ENCODE assay signal across 9 mouse cellular contexts in the genomic region with DNA sequence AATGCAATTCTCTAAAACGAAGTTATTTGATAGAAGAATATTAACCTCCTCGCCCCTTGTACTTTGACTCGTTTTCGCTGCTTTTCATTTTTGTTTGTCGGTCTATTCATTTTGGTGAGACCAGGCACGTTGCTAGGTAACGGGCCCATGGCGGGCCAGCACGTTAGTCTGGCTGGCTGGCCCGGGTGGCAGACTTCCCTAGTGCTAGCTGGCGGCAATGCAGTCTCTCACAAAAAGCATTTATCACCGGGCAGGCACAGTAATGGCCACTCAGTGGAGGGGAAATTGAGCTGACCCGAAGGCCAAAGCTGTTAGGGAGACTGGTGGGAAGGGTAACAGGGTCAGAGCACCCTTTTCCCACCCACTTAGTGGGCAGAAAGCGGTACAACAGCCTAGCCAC.
A peak's percentile ranks its signal among the peaks of the same experiment; 100 is the strongest.
DNase-seq lines count a peak whose midpoint lies in the region; ATAC-seq and TF ChIP-seq lines count a peak whose summit lies in the region.
"Had no signal": no experiment of that assay in that cellular context is flagged by ENCODE, and none has a peak within 500 bp of the region (broad histone marks: within the 10 kb centered on the region; RNA-seq: fewer than 3 reads in every experiment).

No protein-coding gene starts in this region.

- H3K4me2 ChIP-seq in liver, embryonic 11.5 days, result no peak overlapping the region
- no peak overlapping the region for H3K4me2 ChIP-seq in liver, embryonic 12.5 days
- peak overlapping the region; percentile 46 for H3K4me2 ChIP-seq in midbrain, embryonic 13.5 days (replicated peaks)
- H3K4me2 ChIP-seq: liver, embryonic 13.5 days had no signal

- intact Hi-C loops in heart, postnatal 14 days (cut with DNase I), result no loop called here

- H3K9me3 ChIP-seq in liver, embryonic 11.5 days (ENCODE audit: control insufficient read depth, low read length), result no peaks in the 10 kb centered on the region
- no peaks in the 10 kb centered on the region for H3K9me3 ChIP-seq in liver, embryonic 12.5 days (replicated peaks)
- H3K9me3 ChIP-seq in midbrain, embryonic 13.5 days, result no peaks in the 10 kb centered on the region
- H3K9me3 ChIP-seq: liver, embryonic 13.5 days had no signal

- H3K27me3 ChIP-seq in liver, embryonic 11.5 days (replicated peaks; ENCODE audit: control insufficient read depth, insufficient read depth, low read length), result peaks cover 3% of the 10 kb centered on the region; the same call in 1 of the 2 replicates
- H3K27me3 ChIP-seq in liver, embryonic 12.5 days (replicated peaks), result no peaks in the 10 kb centered on the region
- H3K27me3 ChIP-seq in midbrain, embryonic 13.5 days, result peaks cover 45% of the 10 kb centered on the region
- H3K27me3 ChIP-seq in testis, adult 2 months (ENCODE audit: control insufficient read depth, insufficient read depth, low read length), result no peaks in the 10 kb centered on the region
- H3K27me3 ChIP-seq: liver, embryonic 13.5 days had no signal

- TF ChIP-seq POLR2A in testis, adult 2 months (IDR thresholded peaks at IDR 0.05; ENCODE audit: control insufficient read depth, low read depth, low read length), result no peak

- H3K36me3 ChIP-seq in liver, embryonic 11.5 days (ENCODE audit: control insufficient read depth, insufficient read depth, low read length), result no peaks in the 10 kb centered on the region
- H3K36me3 ChIP-seq in liver, embryonic 12.5 days, result no peaks in the 10 kb centered on the region
- no peaks in the 10 kb centered on the region for H3K36me3 ChIP-seq in midbrain, embryonic 13.5 days
- H3K36me3 ChIP-seq in testis, adult 2 months (ENCODE audit: control insufficient read depth, insufficient read depth, low read length), result no peaks in the 10 kb centered on the region
- H3K36me3 ChIP-seq: liver, embryonic 13.5 days had no signal

- no peak overlapping the region for H3K4me3 ChIP-seq in liver, embryonic 11.5 days (ENCODE audit: low read depth, low read length)
- H3K4me3 ChIP-seq in liver, embryonic 12.5 days, result no peak overlapping the region
- peak overlapping the region; percentile 32 for H3K4me3 ChIP-seq in layer of hippocampus, adult 2 months
- peak overlapping the region; percentile 12; the same call in 1 of the 2 replicates for H3K4me3 ChIP-seq in midbrain, embryonic 13.5 days (replicated peaks)
- H3K4me3 ChIP-seq in testis, adult 2 months (ENCODE audit: control insufficient read depth, low read depth, low read length), result peak overlapping the region; percentile 63
- H3K4me3 ChIP-seq: liver, embryonic 13.5 days had no signal

- no peaks in the 10 kb centered on the region for H3K4me1 ChIP-seq in liver, embryonic 11.5 days (replicated peaks; ENCODE audit: control insufficient read depth, insufficient read depth, low read length)
- no peaks in the 10 kb centered on the region for H3K4me1 ChIP-seq in liver, embryonic 12.5 days
- peaks cover 8% of the 10 kb centered on the region for H3K4me1 ChIP-seq in midbrain, embryonic 13.5 days (replicated peaks)
- peaks cover 4% of the 10 kb centered on the region for H3K4me1 ChIP-seq in testis, adult 2 months (ENCODE audit: control insufficient read depth, insufficient read depth, low read length)
- H3K4me1 ChIP-seq: liver, embryonic 13.5 days had no signal

- no peak overlapping the region for H3K27ac ChIP-seq in liver, embryonic 11.5 days (ENCODE audit: low read depth, low read length)
- no peak overlapping the region for H3K27ac ChIP-seq in liver, embryonic 12.5 days
- no peak overlapping the region for H3K27ac ChIP-seq in layer of hippocampus, adult 2 months
- H3K27ac ChIP-seq in midbrain, embryonic 13.5 days, result 0 out of 2 replicates have a peak overlapping the region, but pooled peaks have one; percentile 44
- H3K27ac ChIP-seq in testis, adult 2 months (ENCODE audit: control insufficient read depth, insufficient read depth, low read depth, low read length), result no peak overlapping the region
- H3K27ac ChIP-seq: liver, embryonic 13.5 days had no signal

- peak; percentile 70 for TF ChIP-seq CTCF in layer of hippocampus, adult 2 months (conservative IDR thresholded peaks at IDR 0.05)
- TF ChIP-seq CTCF in testis, adult 2 months (IDR thresholded peaks at IDR 0.05; ENCODE audit: control insufficient read depth, insufficient read depth, insufficient replicate concordance, low read depth, low read length), result 0 out of 2 replicates have a peak, but pooled peaks have one; percentile 6

- ATAC-seq in liver, embryonic 11.5 days (replicated peaks; ENCODE audit: low FRiP score), result no peak
- no peak for ATAC-seq in liver, embryonic 12.5 days
- peak; percentile 99 for ATAC-seq in midbrain, embryonic 13.5 days

- DNase-seq in liver, embryonic 11.5 days (ENCODE audit: low spot score), result peak; percentile 38
- DNase-seq in embryo, embryonic 9.5 days (ENCODE audit: extremely low spot score), result peak; percentile 79
- DNase-seq in heart, postnatal 14 days, result peak; percentile 3 to 21
- peak; percentile 68 to 75 for DNase-seq in layer of hippocampus, adult 2 months (ENCODE audit: low spot score in 2 of 2)
- DNase-seq in urinary bladder, postnatal 4 days (ENCODE audit: low spot score in 2 of 2), result no peak
- DNase-seq: liver, embryonic 13.5 days had no signal

- 20% methylated on average over 14 of the region's 14 CpGs for WGBS in liver, embryonic 11.5 days
- WGBS in liver, embryonic 12.5 days (ENCODE audit: insufficient replicate concordance), result 17% methylated on average over 14 of the region's 14 CpGs
- WGBS in midbrain, embryonic 13.5 days, result 2% methylated on average over 14 of the region's 14 CpGs

- no peak overlapping the region for H3K9ac ChIP-seq in liver, embryonic 11.5 days (ENCODE audit: low read depth, low read length)
- H3K9ac ChIP-seq in liver, embryonic 12.5 days, result no peak overlapping the region
- no peak overlapping the region for H3K9ac ChIP-seq in midbrain, embryonic 13.5 days (replicated peaks)
- H3K9ac ChIP-seq: liver, embryonic 13.5 days had no signal

Comparison
In these comparisons a context has a peak if more than half of its experiments do, and no peak if none do; other contexts are left out.
1. DNase-seq: peak in liver, embryonic 11.5 days (single experiment), embryo, embryonic 9.5 days (single experiment), heart, postnatal 14 days (2 of 2) and layer of hippocampus, adult 2 months (2 of 2); none in urinary bladder, postnatal 4 days (0 of 2).
2. H3K4me3 ChIP-seq: peak in layer of hippocampus, adult 2 months (single experiment), midbrain, embryonic 13.5 days (single experiment) and testis, adult 2 months (single experiment); none in liver, embryonic 11.5 days (single experiment) and liver, embryonic 12.5 days (single experiment).